Mouse (Mus musculus) stomach, postnatal 0 days (tissue): ENCODE results near the gene Gnat2. TPM values are rescaled to one million over a fixed set of nuclear protein-coding genes. Genes with fewer than 3 reads are reported as not detected.

Experiments
- ATAC-seq: fragments of 200-750 bp; cut with Nextera tagmentation; 2 replicates; pipeline ENCODE4 v1.8.0; 2017; ENCODE audit not compliant: low FRiP score, low TSS enrichment
- DNase-seq: peaks from one replicate; pipeline ENCODE4 v3.0.0-alpha.2; 2016; ENCODE audit warnings: low spot score
- H3K27ac ChIP-seq: fragments of 300-500 bp; sonication (generic); replicated peaks from 2 replicates; pipeline ENCODE4 v1.5.1; 2014; ENCODE audit warnings: mild to moderate bottlenecking, control low read depth
- H3K27me3 ChIP-seq: fragments of 300-500 bp; sonication (generic); 2 replicates; pipeline ENCODE4 v1.6.1; 2014; ENCODE audit warnings: low read length; ENCODE audit not compliant: control insufficient read depth, insufficient read depth
- H3K36me3 ChIP-seq: fragments of 300-500 bp; sonication (generic); 2 replicates; pipeline ENCODE4 v1.6.1; 2014; ENCODE audit warnings: low read length, mixed read lengths; ENCODE audit not compliant: control insufficient read depth, insufficient read depth
- H3K4me1 ChIP-seq: fragments of 300-500 bp; sonication (generic); replicated peaks from 2 replicates; pipeline ENCODE4 v1.6.1; 2014; ENCODE audit warnings: antibody characterized with exemption; ENCODE audit not compliant: control insufficient read depth, insufficient read depth
- H3K4me2 ChIP-seq: fragments of 300-500 bp; sonication (generic); replicated peaks from 2 replicates; pipeline ENCODE4 v1.6.1; 2014; ENCODE audit warnings: low read depth, mild to moderate bottlenecking, control low read depth, moderate library complexity
- H3K4me3 ChIP-seq: fragments of 300-500 bp; sonication (generic); 2 replicates; pipeline ENCODE4 v1.5.1; 2014; ENCODE audit warnings: low read depth, low read length, control low read depth
- H3K9ac ChIP-seq: fragments of 300-500 bp; sonication (generic); 2 replicates; pipeline ENCODE4 v1.6.1; 2014; ENCODE audit warnings: mild to moderate bottlenecking, low read length, control low read depth, mixed read lengths
- H3K9me3 ChIP-seq: fragments of 300-500 bp; sonication (generic); 2 replicates; pipeline ENCODE4 v1.6.1; 2016; ENCODE audit warnings: low read length; ENCODE audit not compliant: control insufficient read depth
- CTCF ChIP-seq: IDR thresholded peaks from 2 replicates; pipeline ENCODE4 v1.5.1; 2016; ENCODE audit warnings: antibody characterized with exemption, low read depth, mild to moderate bottlenecking, moderate library complexity
- EP300 ChIP-seq: optimal IDR thresholded peaks from 2 replicates; pipeline ENCODE3; 2016; ENCODE audit warnings: antibody characterized with exemption
- WGBS: fragments of 180-500 bp; shearing (Covaris S2); extraction: QIAGEN DNeasy Blood & Tissue Kit; methylation state at CpG from one replicate; pipeline ENCODE4 v1.1.7; 2014; 5-methylcytosine and 5-hydroxymethylcytosine counted together
- polyA plus RNA-seq: library from polyadenylated mRNA; unstranded; fragments of >200 nt; fragmentation: Nextera tagmentation; extraction: Ambion mirVana; gene quantifications from 2 replicates; pipeline ENCODE4 v1.2.1, GENCODE M21; 2015

The Gnat2 gene
- polyA plus RNA-seq, 1 experiment from 2014 or later, result 0.59 TPM

DNA sequence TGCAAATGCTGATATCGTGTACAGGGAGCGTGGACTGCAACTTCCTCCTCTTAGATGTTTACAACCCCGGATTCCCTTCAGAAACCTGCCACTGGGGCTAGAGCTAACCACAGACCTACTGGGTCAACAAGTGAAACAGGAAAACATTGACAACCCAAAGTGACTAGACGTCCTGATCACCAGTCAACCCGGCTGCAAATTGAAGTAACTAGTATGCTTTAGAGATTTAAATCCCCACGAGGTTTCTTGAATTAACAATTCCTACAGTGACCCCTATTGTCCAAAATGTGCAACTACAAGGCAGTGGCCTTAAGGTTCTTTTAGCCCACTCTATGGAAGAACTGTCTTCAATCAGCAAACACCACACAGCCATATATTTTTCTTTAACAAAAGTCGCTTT lies 31.2 kb upstream of the Gnat2 start:
- Histone ChIP-seq H3K27me3 (no peaks in the 10 kb centered on the region), H3K4me1 (no peaks in the 10 kb centered on the region), H3K4me3 (no peak overlapping the region), H3K36me3 (no peaks in the 10 kb centered on the region), H3K27ac (no peak overlapping the region), H3K4me2 (no peak overlapping the region), H3K9me3 (no peaks in the 10 kb centered on the region), H3K9ac (no peak overlapping the region)
- peak; percentile 49 for ATAC-seq
- TF ChIP-seq CTCF (peak; percentile 85), EP300 (no peak)
- 12% methylated on average over 7 of the region's 7 CpGs for WGBS
- DNase-seq, result peak; percentile 60

DNA sequence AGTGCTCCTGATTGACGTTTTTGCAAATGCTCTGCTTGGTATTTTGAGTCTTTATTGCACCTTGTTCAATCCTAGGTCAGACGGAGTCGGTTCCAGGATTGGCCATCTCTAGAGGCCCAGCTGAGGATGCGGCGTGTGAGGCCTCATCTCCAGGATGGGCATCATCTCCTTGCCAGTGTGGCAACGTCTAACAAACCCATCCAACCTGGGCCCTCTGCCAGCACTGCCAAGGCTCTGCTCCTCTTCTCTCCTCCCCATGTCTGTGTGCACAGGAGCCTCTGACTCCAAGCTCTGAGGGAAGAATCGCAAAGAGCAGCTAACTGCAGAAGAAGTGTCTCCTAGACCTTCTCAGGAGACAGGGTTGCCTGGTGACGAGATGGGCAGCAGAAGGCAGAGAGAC lies 29.9 kb upstream of the Gnat2 start:
- no peaks in the 10 kb centered on the region for H3K9me3 ChIP-seq
- H3K9ac ChIP-seq, result no peak overlapping the region
- ATAC-seq (no peak), DNase-seq (peak; percentile 11)
- TF ChIP-seq EP300 (no peak), CTCF (no peak)
- H3K4me1 ChIP-seq, result no peaks in the 10 kb centered on the region
- no peaks in the 10 kb centered on the region for H3K27me3 ChIP-seq
- no peak overlapping the region for H3K4me2 ChIP-seq
- no peak overlapping the region for H3K27ac ChIP-seq
- H3K36me3 ChIP-seq, result no peaks in the 10 kb centered on the region
- WGBS, result 80% methylated on average over 8 of the region's 8 CpGs
- H3K4me3 ChIP-seq, result no peak overlapping the region

DNA sequence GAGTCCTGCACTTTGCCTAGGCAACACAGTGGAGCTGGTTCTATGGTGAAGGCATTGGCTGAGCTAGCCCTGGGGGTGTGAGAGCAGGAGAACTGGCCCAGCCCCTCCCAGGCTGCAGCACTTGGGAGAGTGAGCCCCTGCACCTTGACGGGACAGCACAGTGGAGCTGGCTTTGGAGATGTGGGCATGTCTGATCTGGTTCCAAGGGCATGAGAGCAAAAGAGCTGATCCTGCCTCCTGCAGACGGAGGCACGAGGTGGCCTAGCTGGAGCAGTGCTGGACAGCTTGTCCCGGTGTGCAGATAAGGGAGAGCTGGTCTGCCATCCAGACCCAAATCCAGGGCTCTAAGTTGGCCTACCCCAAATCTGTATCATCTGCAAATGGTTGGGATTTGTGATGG lies 27.9 kb upstream of the Gnat2 start:
- peak; percentile 14 for DNase-seq

DNA sequence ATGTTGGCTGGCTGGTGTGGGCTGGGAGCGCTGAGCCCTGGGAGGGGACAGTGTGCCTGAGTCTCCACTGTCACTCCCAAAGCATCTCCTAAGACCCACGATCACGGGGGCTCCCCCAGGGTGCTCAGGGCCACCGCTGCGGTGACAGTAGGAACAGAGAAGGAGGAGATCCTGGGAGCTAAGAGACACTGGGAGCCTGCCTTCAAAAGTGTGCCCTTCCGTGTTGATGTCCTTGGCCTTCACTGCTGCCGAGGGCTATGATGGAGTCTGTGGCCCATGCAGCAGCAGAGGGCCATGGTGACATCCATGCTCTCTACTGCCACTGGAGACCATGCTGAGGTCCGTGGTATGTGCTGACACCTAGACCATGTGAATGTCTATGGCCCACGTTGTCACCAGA lies 27.0 kb upstream of the Gnat2 start:
- no peak overlapping the region for H3K9ac ChIP-seq
- H3K4me3 ChIP-seq, result no peak overlapping the region
- no peak overlapping the region for H3K27ac ChIP-seq
- H3K4me1 ChIP-seq, result no peaks in the 10 kb centered on the region
- no peak overlapping the region for H3K4me2 ChIP-seq
- H3K36me3 ChIP-seq, result no peaks in the 10 kb centered on the region
- TF ChIP-seq EP300 (no peak), CTCF (no peak)
- ATAC-seq (no peak), DNase-seq (peak; percentile 12)
- no peaks in the 10 kb centered on the region for H3K9me3 ChIP-seq
- H3K27me3 ChIP-seq, result no peaks in the 10 kb centered on the region
- 72% methylated on average over 9 of the region's 9 CpGs for WGBS

More for the DNA sequence above, 27.9 kb upstream of the Gnat2 start:
- H3K9ac ChIP-seq, result no peak overlapping the region
- no peaks in the 10 kb centered on the region for H3K36me3 ChIP-seq
- H3K27ac ChIP-seq, result no peak overlapping the region
- WGBS, result 52% methylated on average over 4 of the region's 4 CpGs
- H3K27me3 ChIP-seq, result no peaks in the 10 kb centered on the region
- H3K9me3 ChIP-seq, result no peaks in the 10 kb centered on the region
- TF ChIP-seq EP300, result no peak
- TF ChIP-seq CTCF, result no peak
- H3K4me2 ChIP-seq, result no peak overlapping the region
- H3K4me1 ChIP-seq, result no peaks in the 10 kb centered on the region
- ATAC-seq, result no peak; the same call in 1 of the 2 replicates
- no peak overlapping the region for H3K4me3 ChIP-seq

DNA sequence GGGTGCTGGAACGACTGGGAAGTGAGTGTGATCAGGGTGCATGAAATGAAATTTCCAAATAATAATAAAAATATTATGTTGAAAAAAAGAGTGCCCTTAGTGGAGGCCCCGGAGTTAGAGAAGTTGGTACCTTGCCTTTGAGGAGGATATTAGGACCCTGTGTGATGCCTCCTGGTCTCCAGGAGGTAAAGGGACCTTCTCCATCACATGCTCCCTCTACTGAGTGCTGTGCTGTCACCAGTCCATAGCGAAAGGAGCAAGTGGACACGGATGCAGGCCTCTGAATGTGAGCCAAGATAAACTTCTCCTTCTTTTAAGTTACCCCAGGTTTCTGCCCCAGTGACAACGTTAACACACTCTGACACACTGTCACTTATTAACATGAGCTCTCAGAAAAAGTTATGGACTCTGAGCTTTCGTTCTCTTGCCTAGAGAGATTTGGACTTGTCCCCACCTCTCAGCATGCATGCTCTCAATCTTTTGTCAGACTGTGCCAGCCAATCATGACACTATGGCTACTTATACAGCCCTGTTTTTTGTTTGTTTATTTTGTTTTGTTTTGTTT lies 25.1 kb upstream of the Gnat2 start:
- H3K9me3 ChIP-seq, result no peaks in the 10 kb centered on the region
- no peak overlapping the region for H3K4me2 ChIP-seq
- no peaks in the 10 kb centered on the region for H3K4me1 ChIP-seq
- no peaks in the 10 kb centered on the region for H3K36me3 ChIP-seq
- H3K4me3 ChIP-seq, result no peak overlapping the region
- H3K27ac ChIP-seq, result no peak overlapping the region
- no peak for TF ChIP-seq CTCF
- no peak for TF ChIP-seq EP300
- DNase-seq (peak; percentile 31), ATAC-seq (peak; percentile 48; the same call in 1 of the 2 replicates)
- H3K9ac ChIP-seq, result no peak overlapping the region
- WGBS, result 54% methylated on average over 6 of the region's 6 CpGs
- no peaks in the 10 kb centered on the region for H3K27me3 ChIP-seq

DNA sequence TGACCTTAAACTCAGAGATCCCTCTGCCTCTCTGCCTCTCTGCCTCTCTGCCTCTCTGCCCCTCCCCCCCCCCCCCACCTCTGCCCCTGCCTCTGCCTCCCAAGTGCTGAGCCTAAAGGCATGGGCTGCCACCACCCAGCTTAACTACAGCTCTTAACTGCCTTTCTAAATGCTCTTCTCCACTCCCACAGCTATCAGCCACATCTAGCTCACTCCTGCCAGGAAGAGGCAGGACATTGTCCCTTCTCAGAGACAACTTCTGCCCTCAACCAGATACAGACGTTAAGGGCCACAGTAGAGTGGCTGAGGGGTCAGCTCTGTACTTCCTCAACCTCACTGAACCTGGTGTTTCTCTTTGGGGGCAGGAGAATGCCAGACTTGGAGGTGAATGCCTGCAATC lies 23.8 kb upstream of the Gnat2 start:
- H3K27ac ChIP-seq, result peak overlapping the region; percentile 30; the same call in 1 of the 2 replicates
- DNase-seq (no peak), ATAC-seq (no peak)
- H3K36me3 ChIP-seq, result no peaks in the 10 kb centered on the region
- no peaks in the 10 kb centered on the region for H3K27me3 ChIP-seq
- no peak overlapping the region for H3K4me2 ChIP-seq
- no peak overlapping the region for H3K4me3 ChIP-seq
- no peaks in the 10 kb centered on the region for H3K9me3 ChIP-seq
- 28% methylated on average over 1 of the region's 1 CpGs for WGBS
- no peak overlapping the region for H3K9ac ChIP-seq
- TF ChIP-seq CTCF (no peak), EP300 (no peak)
- no peaks in the 10 kb centered on the region for H3K4me1 ChIP-seq
